Mouse (Mus musculus): ENCODE data around the gene Olfr1417.

- TF ChIP-seq CTCF (IDR thresholded peaks at IDR 0.05; ENCODE audit: low read depth, low read length) (no peak), GATA1 (IDR thresholded peaks at IDR 0.05; ENCODE audit: borderline replicate concordance, low read length) (no peak), POLR2AphosphoS5 (IDR thresholded peaks at IDR 0.05; ENCODE audit: insufficient replicate concordance, low read depth, low read length) (no peak), TAL1 (conservative IDR thresholded peaks at IDR 0.05; ENCODE audit: low read depth, low read length) (no peak), GATA2 (IDR thresholded peaks at IDR 0.05; ENCODE audit: borderline replicate concordance, low read depth, low read length) (no peak)
Observed at GRCm38 (mm10) chr19:11807822-11808221, 31.2 kb downstream of the Olfr1417 start.

All from G1E (cell line).